Mouse (Mus musculus): ENCODE results near the gene Actl6a.

GRCm38 (mm10) chr3:32661556-32661930, 44.6 kb upstream of the Actl6a start:
- TF ChIP-seq GATA1 (IDR thresholded peaks at IDR 0.05; ENCODE audit: low read length), result no peak
- no peak for TF ChIP-seq TAL1 (IDR thresholded peaks at IDR 0.05; ENCODE audit: low read length)

All from erythroblast, embryonic 14.5 days (primary cell).